Mouse (Mus musculus): ENCODE measurements around the gene Dcst2.

Gene Dcst2

GRCm38 (mm10) chr3:89386438-89387420, 25.0 kb downstream of the Dcst2 start:
- no peak for DNase-seq (ENCODE audit: extremely low read depth, low read depth, low spot score)

GRCm38 (mm10) chr3:89387632-89388031, 25.9 kb downstream of the Dcst2 start:
- no peak for DNase-seq (ENCODE audit: extremely low read depth, low read depth, low spot score)

- DNase-seq (ENCODE audit: extremely low read depth, low read depth, low spot score) = no peak
These were observed 26.5 kb downstream of the Dcst2 start for GRCm38 (mm10) chr3:89388134-89388881.

- no peak for DNase-seq (ENCODE audit: extremely low read depth, low read depth, low spot score)
These were observed 27.3 kb downstream of the Dcst2 start for GRCm38 (mm10) chr3:89388901-89389740.

GRCm38 (mm10) chr3:89390111-89390515, 28.3 kb downstream of the Dcst2 start:
- no peak for DNase-seq (ENCODE audit: extremely low read depth, low read depth, low spot score)

- no peak for DNase-seq (ENCODE audit: extremely low read depth, low read depth, low spot score)
These were observed 29.2 kb downstream of the Dcst2 start for GRCm38 (mm10) chr3:89390699-89391662.

- no peak for DNase-seq (ENCODE audit: extremely low read depth, low read depth, low spot score)
These were observed 30.1 kb downstream of the Dcst2 start for GRCm38 (mm10) chr3:89391663-89392511.

- DNase-seq (ENCODE audit: extremely low read depth, low read depth, low spot score) = no peak
These were observed 31.1 kb downstream of the Dcst2 start for GRCm38 (mm10) chr3:89392871-89393311.

GRCm38 (mm10) chr3:89393605-89394004, 31.8 kb downstream of the Dcst2 start:
- peak; percentile 73 for DNase-seq (ENCODE audit: extremely low read depth, low read depth, low spot score)

- DNase-seq (ENCODE audit: extremely low read depth, low read depth, low spot score) = no peak
These were observed 32.5 kb downstream of the Dcst2 start, which contains the start of gene Zbtb7b for GRCm38 (mm10) chr3:89394006-89394893. TSS of gene Zbtb7b (minus strand) at chr3:89394776.

GRCm38 (mm10) chr3:89394894-89395256, 33.1 kb downstream of the Dcst2 start:
- no peak for DNase-seq (ENCODE audit: extremely low read depth, low read depth, low spot score)

- DNase-seq (ENCODE audit: extremely low read depth, low read depth, low spot score) = no peak
These were observed 33.6 kb downstream of the Dcst2 start for GRCm38 (mm10) chr3:89395419-89395805.

- no peak for DNase-seq (ENCODE audit: extremely low read depth, low read depth, low spot score)
These were observed 34.3 kb downstream of the Dcst2 start for GRCm38 (mm10) chr3:89395806-89396653.

- no peak for DNase-seq (ENCODE audit: extremely low read depth, low read depth, low spot score)
These were observed 34.9 kb downstream of the Dcst2 start for GRCm38 (mm10) chr3:89396654-89397005.

- no peak for DNase-seq (ENCODE audit: extremely low read depth, low read depth, low spot score)
These were observed 39.6 kb downstream of the Dcst2 start for GRCm38 (mm10) chr3:89401329-89401728.

GRCm38 (mm10) chr3:89402693-89403092, 40.9 kb downstream of the Dcst2 start, which contains the start of gene Lenep:
TSS of gene Lenep (minus strand) at chr3:89402793.
- no peak for DNase-seq (ENCODE audit: extremely low read depth, low read depth, low spot score)

GRCm38 (mm10) chr3:89406887-89407286, 45.1 kb downstream of the Dcst2 start:
- no peak for DNase-seq (ENCODE audit: extremely low read depth, low read depth, low spot score)

Data from fat pad, adult 2 months (tissue).